Mouse (Mus musculus): ENCODE results near the gene Hnrnpll.
"Not testable (repeated sequence)": the region's sequence is repeated elsewhere in the genome, so short reads cannot be mapped to it uniquely, and the experiment has no call there.

The Hnrnpll gene

DNA sequence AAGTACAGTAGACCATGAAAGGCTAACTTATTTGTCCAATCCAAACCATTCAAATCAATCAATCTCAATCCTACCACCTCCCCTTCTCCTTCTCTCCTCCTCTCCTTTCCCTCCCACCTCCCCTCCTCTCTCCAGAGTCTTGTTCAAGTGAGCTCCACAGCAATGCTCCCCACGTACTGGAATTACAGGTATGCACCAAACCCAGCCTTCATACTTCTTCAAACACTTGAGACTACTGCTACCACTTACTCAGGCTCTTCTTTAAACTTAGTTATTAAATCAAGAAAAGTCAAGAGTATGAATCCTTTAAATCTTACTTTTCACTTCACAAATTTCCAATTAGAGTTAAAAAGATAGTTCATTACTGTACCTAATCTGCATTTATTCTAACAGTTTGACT lies 3.6 kb downstream of the Hnrnpll start:
- no peak for DNase-seq

DNA sequence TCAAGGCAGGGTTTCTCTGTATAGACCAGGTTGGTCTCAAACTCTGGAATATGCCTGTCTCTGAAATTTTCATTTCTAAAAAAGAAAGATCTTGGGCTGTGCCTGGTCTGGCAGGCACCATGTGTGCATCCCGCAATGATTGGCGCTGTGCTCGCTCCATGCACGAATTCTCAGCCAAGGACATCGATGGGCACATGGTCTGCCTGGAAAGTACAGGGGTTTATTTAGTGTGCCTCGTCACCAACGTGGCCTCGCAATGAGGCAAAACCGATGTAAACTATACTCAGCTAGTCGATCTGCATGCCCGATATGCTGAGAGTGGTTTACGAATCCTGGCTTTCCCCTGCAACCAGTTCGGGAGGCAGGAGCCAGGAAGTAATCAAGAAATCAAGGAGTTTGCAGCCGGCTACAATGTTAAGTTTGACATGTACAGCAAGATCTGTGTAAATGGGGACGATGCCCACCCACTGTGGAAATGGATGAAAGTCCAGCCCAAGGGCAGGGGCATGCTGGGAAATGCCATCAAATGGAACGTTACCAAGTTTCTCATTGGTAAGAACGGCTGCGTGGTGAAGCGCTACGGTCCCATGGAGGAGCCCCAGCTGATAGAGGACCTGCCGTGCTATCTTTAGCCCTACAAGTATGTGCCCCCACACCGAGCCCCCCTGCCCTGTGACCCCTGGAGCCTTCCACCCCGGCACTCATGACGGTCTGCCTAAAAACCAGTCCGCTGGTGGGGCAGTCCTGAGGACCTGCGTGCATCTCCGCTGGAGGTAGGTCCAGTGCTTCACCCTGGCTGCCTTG lies 8.0 kb downstream of the Hnrnpll start:
- no peak for DNase-seq

DNA sequence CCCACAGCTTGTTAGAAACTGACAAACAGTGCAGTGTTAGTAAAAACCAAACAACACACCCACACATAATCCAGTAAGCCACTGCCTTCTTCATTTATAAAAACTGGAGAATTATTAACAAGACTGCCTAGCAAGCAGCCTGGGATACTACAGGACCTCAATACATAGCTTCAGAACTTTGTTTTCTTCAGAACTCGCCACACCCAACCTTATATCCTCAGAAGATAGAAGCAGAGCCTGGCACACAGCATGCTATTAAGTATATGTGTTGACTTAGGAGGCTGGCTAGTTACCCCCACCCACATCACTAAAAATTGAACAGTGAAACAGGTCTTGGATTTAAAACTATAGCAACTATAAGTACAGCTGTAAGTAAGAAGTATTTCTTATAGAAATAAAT lies 10.5 kb downstream of the Hnrnpll start:
- DNase-seq: no peak

DNA sequence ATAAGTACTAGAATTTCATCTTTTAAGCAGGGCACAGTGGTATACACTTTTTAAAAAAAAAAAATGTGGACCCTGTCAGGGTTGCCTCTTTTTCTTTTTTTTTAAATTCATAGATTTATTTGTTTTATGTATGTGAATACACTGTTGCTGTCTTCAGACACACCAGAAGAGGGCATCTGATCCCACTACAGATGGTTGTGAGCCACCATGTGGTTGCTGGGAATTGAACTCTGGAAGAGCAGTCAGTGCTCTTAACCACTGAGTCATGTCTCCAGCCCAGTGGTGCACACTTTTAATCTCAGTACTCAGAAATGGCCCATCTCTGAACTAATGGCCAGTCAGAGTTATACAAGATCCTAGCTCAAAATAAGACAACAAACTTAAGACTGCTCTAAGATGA lies 12.8 kb downstream of the Hnrnpll start:
- DNase-seq: not testable (repeated sequence)

DNA sequence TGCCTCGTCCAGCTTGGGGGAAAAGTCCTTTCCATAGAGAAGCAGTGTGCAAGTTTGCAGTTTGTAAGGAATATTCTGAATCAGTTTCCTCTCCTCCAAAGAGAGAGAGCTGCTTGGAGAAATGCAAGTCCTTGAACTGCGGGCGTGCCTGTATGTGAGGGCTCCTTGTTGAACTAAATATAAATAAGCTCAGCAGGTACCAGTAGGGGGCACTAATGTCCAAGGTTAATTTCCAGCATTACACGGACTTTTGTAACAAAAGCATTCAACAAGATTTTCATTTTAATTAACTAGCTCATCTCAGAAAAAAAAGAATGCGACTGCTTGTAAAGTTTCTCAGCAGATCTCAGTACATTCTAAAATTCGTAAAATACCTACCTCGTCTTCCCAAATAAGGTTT lies 13.9 kb downstream of the Hnrnpll start:
- peak; percentile 63 for DNase-seq

DNA sequence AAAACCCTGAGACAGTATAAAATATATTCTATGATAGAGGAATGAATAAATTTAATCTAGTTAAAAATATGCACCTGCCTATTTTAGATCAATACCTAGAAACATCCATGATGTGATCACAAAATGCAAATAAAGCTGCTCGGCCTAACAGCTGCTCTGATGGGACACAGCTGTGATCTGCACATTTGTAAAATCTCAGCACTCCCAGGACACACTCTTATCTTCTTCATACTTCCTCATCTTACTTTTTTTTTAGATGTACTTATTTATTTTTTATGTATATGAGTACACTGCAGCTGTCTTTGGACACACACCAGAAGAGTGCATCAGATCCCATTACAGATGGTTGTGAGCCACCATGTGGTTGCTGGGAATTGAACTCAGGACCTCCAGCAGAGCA lies 20.4 kb downstream of the Hnrnpll start:
- DNase-seq: no peak

DNA sequence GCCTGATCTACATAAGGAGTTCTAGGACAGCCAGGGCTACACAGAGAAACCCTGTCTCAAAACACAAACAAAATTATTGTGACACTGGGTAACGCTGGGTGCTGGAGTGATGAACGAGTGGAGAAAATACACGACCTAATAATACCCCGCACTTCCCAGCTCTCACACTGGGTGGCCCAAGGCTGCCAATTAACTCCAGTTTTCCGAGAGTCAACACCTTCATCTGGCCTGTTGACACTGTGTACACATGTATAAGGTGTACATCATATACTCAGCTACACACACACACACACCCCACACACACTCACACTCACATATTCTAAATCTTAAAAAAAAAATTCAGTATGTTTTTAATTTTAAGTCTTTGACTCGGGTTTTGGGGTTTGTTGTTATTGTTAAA lies 33.5 kb downstream of the Hnrnpll start:
- no peak for DNase-seq

DNA sequence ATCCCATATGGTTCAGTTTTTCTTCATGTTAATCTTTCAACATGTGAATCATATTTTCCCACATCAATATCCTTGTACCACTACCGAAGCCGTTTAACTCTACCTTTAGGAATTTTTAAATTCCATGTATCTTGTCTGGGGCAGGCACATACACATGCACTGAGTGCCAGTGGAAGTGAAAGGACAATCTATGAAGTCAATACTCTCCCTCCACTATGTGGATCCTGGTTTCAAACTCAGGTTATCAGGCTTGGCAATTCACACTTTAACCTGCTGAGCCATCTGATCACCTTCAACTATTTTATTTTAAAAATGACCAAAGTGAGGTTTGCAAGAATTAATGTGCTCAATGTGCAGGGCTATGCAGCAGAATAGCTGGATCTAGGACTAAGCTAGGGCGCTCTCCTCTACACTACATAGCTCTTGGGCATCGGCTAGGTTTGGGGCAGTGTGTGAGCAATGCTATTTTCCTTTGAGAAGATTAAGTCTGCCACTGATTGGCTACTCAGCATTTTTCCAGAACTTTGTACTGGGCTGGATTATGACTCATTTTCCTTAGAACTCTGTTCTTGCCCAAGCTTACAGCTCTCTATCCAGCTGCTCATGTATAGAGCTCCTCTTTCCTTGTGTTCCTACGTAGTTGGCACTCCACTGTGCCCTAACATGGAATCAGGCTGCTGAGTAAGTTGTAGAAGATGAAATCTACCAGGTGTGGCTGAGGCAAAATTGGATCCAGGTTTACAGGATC lies 35.8 kb downstream of the Hnrnpll start:
- no peak for DNase-seq

DNA sequence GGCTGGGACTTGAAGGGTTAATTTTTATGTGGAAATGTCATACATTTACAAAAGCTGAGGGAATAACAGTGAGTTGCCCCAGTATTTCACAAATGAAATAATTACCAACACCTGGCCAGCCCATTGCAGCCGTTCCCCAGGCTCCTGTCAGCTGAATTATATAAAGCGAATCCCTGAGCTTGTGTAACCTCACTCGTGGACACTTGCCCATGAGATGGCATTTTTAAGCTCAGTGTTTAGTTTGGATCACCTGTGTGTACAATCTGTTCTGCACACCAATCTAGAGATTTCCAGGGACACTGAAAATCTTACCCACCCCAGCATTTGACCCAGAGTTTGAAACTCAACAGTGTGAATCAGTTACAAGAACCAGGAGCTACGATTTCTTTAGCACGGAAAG lies 40.0 kb downstream of the Hnrnpll start:
- DNase-seq: no peak

DNA sequence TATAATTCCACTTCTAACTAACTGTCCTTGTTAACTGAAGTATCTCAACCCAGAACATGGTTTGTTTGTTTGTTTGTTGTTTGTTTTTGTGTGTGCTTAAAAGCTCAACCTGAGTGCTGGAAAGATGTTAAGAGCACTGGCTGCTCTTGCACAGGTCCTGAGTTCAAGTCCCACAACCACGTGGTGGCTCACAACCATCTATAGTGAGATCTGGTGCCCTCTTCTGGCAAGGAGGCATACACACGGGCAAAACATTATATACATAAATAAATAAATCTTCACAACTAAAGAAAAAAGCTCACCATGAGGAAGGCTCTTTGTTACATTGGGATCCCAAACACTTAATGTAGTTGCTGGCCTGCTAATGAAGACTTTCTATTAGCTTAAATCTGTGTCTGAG lies 41.6 kb downstream of the Hnrnpll start:
- DNase-seq: no peak

DNA sequence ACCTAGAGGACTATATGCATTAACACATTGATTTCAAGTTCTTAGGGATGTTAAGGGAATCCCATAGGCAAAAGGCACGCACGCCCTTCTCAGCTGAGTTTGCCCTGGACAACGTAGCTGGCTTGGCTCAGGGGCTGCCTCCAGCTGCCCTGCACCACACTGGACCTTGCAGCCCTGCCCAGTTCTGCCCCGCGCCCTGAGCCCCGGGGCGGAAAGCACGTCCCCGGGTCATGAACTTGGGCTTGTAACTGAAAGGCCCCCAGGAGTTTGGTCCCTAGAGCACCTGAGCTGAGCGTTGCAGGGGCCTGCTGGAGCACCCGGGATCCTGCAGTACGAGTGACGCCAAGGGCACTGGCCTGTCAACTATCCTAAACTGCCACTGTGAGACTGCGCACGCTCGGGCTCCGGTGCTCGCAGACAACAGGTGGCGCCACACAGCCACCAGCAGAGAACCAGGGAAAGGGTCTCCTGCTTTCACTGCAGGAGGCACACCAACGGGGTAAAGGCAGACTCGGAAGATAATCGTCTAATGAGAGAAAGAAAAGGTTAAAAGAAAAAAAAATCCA lies 43.1 kb downstream of the Hnrnpll start:
- DNase-seq: peak; percentile 47

DNA sequence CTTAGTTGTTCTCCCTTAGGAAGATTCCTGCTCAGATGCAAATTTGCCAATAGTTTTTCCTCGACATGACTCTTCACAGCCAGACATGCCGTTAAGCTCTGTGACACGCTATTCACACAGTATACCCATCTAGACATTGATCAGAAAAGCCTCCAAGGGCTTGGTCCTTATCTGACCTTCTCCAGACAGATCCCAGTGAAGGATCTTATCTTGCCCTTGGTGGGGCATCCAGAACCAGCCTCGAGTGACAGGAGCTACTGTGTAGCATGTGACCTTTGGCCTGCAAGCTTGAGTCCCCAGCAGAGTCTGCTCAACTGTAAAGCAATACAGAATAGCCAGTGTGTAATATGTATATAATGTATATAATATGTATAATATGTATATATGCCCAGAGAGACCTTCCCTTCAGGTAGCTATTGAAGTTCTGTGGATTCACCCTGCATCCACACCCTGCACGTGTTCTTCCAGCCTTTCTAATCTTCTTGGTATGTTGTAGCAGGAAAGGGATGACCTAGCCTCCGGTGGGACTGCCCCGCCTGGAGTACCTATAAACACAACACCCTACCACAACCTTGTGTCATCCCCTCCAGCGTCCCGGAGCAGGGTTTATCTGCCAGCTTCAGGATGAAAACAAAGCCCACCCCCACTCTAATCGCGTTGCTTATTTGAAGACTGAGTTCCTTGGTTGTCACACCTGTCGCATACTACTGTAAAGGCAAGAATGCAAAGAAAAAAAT lies 43.7 kb downstream of the Hnrnpll start:
- DNase-seq: no peak

DNA sequence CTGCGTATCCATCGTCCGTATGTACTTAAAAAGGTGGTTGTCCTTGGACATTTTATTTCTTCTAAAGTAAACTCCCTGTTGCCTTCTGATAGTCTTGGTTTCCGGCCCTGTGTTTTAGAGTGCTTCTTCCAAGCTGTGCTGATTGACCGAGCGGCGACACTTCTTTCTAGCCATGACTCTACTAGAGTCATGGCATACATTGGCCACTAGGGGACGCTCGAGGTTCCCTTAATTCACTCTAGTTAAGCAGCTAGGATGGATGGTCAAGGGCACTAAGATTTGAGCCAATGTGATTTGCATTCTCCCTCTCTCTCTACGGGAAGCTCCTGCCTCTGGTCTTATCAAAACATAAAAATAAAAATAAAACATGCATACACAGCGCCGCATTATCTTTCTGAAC lies 44.7 kb downstream of the Hnrnpll start:
- DNase-seq: peak; percentile 62

DNA sequence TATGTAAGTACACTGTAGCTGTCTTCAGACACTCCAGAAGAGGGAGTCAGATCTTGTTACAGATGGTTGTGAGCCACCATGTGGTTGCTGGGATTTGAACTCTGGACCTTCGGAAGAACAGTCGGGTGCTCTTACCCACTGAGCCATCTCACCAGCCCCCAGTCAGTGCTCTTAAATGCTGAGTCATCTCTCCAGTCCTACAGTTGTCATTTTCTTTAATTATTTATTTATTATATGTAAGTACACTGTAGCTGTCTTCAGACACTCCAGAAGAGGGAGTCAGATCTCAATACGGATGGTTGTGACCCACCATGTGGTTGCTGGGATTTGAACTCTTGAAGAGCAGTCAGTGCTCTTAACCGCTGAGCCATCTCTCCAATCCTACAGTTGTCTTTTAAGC lies 45.7 kb downstream of the Hnrnpll start:
- not testable (repeated sequence) for DNase-seq

DNA sequence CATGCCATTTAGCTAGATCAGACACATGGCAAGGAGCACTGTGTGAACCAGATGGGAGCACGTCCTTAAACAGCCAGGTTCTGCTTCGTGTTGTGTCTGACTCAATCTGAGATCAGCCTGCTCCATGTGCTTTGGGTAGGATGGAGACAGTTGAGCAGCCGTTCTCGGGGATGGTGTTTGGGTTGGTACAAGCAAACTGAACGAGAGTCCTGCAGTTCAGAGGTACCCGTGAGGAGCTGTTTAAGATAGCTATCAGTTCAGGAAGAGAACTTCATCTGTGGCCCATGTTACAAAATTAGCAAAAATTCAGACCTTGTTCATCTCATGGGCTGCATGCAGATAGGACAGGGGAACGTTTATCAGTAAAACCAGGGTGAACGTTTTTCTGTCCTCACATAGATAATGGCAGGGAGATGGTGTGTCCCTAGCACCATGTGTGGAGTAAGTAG lies 47.7 kb downstream of the Hnrnpll start:
- no peak for DNase-seq

DNA sequence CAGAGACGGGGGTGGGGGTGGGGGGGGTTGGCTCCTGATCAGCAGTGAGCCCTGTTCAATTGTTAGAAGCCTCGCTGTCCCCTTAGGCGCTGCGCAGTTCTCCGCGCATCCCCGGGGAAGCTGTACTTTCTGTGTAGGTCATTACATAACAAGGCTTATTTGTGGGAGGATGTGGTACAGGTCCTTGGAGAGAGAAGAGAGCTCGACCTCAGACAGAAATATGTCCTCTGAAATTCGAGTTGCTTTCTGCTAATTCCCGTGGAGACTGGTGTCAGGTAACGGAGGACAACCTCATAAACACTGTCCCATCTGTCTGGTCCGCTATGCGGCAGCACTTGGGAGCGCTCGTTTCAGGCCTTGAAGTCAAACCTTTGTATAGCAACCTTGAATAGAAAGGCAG lies 52.2 kb downstream of the Hnrnpll start:
- DNase-seq: no peak

DNA sequence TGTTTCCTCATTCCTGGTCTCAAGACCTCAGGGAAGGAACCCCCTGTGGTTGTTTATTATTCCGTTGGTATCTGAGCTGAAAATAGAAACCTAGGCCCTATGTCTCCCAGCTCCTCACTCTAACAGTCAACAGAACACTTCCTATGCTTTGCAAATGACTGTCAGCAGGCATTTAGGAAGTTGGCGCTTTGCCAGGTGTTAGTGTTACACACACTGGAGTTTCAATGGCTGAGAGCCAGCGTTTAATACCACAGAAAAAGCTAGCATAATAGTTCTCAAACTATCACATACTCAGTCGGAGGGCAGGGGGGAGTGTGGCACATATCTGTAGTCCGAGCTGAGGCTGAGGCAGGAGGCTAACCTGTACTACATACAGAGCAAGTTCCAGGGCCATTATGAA lies 53.3 kb downstream of the Hnrnpll start:
- DNase-seq: no peak

DNA sequence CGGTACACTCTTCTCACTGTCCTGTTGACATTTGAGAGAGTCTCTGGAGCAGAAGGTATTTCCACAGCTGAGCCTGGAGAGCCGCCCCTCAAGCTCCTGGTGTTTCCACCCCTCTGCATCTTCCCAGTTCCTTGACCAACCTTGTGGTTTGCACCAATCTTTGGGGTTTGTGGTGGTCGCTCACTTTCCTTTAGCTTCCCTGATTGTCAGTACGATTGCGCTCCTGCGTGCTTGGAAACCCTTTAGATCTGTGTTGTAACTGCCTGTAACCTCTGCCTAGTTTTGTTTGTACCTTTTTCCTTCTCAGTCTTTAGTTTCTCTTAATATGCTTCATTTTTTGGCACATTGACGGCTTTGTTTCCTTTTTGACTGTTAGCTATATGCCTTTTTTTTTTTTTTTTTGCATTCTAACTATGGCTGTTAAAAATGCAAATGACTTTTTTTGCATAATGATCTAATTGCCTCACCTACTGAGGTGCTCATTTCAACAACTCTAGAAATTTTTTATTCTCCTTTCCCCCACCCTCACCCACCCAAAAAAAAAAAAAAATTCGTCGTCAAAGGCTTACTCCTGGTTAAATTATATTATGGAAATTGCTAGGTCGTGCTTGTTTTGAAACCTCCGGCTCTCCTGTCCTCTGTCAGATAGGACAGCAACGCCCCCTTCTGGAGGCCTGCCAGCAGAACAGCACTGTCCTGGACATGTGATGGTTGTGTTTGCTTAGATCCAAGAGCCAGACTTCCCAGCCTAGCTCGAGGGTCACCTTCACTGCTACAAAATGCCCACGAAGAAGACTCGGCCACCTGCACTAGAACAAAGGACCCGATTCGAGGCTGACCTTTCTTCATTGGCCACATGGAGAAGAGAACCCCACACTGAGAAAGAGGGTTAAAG lies 57.5 kb downstream of the Hnrnpll start:
- peak; percentile 92 for DNase-seq

DNA sequence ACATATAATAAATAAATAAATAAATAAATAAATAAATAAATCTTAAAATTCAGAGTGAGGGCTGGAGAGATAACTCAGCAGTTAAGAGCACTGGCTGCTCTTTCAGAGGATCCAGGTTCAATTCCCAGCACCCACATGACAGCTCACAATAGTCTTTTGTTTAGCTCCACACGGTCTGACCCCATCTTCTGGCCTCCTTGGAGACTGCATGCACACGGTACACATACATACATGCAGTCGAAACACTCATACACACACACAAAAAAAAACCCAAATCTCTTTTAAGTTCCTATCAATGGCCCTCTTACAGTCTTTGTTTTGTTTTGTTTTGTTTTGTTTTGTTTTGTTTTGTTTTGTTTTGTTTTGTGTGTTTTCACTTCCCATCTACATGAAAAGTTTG lies 58.3 kb downstream of the Hnrnpll start:
- DNase-seq: not testable (repeated sequence)

DNA sequence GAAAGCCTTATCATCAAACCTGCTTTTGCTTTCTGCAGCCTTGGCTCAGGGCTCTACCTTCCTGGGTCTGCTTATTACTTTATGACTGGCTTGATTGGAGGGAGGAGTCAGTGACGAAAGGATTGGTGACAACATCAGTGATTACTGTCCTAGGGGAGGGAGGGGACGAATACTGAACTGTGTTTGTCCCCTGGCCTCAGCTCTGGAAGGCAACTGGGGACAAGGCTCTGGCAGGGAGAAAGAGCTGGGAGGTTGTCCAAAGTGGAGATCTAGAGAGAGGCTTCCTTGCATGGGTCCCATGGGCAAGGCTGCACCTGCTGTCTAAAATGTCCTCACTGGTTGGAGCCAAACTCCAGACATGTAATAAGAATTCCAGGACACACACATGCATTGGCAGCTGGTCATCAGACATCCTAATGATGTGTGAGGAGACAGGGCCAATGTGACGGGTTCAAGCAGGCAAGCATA lies 59.7 kb downstream of the Hnrnpll start:
- no peak for DNase-seq

DNA sequence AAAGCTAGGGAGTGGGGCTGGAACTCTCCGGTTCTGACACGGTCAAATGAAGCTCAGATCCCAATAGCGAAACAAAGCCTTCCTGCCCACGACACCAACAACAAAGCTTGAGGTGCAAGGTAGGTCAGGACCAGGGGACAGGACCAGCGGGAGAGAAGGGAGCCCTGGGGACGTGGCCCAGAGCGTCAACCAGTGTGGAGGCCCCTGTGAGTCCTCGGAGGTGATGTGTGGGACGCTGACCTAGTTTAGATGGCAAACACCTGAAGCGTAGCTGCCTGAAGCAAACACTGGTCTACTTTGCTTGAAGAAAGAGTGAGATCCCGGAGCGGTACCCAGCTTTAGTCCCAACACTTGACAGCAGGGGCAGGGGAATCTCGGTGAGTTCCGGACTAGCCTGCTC lies 62.5 kb downstream of the Hnrnpll start:
- peak; percentile 57 for DNase-seq

DNA sequence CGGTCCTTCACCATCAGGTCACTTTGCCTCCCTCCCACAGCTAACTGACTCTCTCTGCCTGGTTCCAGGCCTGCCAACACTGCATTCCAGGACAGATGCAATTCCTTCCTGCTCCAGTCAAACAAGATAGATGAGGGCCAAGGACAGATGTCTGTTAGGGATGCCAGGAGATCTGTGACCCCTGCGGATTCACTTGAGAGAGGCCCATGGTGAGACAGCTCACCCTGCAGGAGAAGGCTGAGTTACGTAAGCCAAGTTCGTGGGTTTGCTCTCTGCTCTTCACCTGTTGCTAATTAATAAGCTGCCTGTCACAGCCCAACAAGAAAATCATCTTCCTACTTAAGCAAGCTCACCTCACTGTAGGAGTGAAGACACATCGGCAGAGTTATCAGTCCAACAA lies 63.1 kb downstream of the Hnrnpll start:
- DNase-seq: no peak

All from thymus, postnatal 25 days (tissue).